Mouse (Mus musculus): ENCODE data around the gene Myl10. TPM values are rescaled to one million over a fixed set of nuclear protein-coding genes. Genes with fewer than 3 reads are reported as not detected.

Myl10 gene
- polyA plus RNA-seq (2015; fragmentation: Illumina TruSeq; extraction: RNeasy Lipid Tissue Mini Kit (QIAGEN cat#74804); ENCODE audit: low read depth, low replicate concordance): not detected

DNA sequence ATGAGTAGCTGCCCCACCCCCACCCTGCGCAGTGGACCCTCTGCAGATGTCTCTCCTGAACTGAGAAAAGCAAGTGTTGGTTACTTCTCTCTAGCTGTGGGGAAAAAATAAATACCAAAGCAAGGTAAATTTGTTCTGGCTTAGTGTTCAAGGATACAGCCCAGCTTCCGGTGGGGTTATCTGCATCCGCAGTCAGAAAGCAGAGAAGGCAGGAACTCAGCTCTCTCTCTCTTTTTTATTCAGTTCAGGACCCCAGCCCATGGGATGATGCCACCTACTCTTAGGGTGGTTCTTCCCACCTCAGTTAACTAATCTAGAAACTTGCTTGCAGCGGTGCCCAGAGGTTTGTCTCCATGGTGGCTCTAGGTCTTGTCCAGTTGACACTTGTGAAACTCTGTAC is at the start of gene Myl10:
Myl10 (plus strand) TSS at position 363 of the 400 bp plus-strand sequence.

Other genes with a start within 250 kb of the Myl10 start
- 52.6 TPM for gene Cux1, start 125.7 kb upstream of the Myl10 start, polyA plus RNA-seq (2015; fragmentation: Illumina TruSeq; extraction: RNeasy Lipid Tissue Mini Kit (QIAGEN cat#74804); ENCODE audit: low read depth, low replicate concordance)
- 8.1 TPM for gene Col26a1, start 190.1 kb downstream of the Myl10 start, polyA plus RNA-seq (2015; fragmentation: Illumina TruSeq; extraction: RNeasy Lipid Tissue Mini Kit (QIAGEN cat#74804); ENCODE audit: low read depth, low replicate concordance)
- 99.4 TPM for gene Ift22, start 215.0 kb downstream of the Myl10 start, polyA plus RNA-seq (2015; fragmentation: Illumina TruSeq; extraction: RNeasy Lipid Tissue Mini Kit (QIAGEN cat#74804); ENCODE audit: low read depth, low replicate concordance)

All from brain, adult 10 weeks (tissue).